Mouse (Mus musculus) spleen, adult 2 months (tissue): ENCODE data around the gene Thsd7b. TPM values are rescaled to one million over a fixed set of nuclear protein-coding genes. Genes with fewer than 3 reads are reported as not detected.
"Not testable (repeated sequence)": the region's sequence is repeated elsewhere in the genome, so short reads cannot be mapped to it uniquely, and the experiment has no call there.

ENCODE experiments used
- DNase-seq, 2 experiments: peaks; one replicate each; pipeline versions ENCODE4 v3.0.0 to v3.0.0-alpha.2; 2012 to 2021; ENCODE audit warnings: low spot score in 2 of 2, low read depth in 1 of 2
- H3K27ac ChIP-seq: fragments of 200-500 bp; 2 replicates; pipeline ENCODE4 v1.5.1; 2012; ENCODE audit warnings: low read length, inconsistent platforms; ENCODE audit not compliant: insufficient read depth
- H3K27me3 ChIP-seq: fragments of 200-500 bp; 2 replicates; pipeline ENCODE4 v1.6.1; 2012; ENCODE audit warnings: mild to moderate bottlenecking, moderate library complexity, low read length, inconsistent platforms; ENCODE audit not compliant: control insufficient read depth, insufficient read depth
- H3K36me3 ChIP-seq: fragments of 200-500 bp; 2 replicates; pipeline ENCODE4 v1.6.1; 2012; ENCODE audit warnings: mild to moderate bottlenecking, low read length, inconsistent platforms; ENCODE audit not compliant: control insufficient read depth, insufficient read depth
- H3K4me1 ChIP-seq: fragments of 200-500 bp; 2 replicates; pipeline ENCODE4 v1.6.1; 2011; ENCODE audit warnings: inconsistent platforms; ENCODE audit not compliant: control insufficient read depth, insufficient read depth, insufficient read length
- H3K4me3 ChIP-seq: fragments of 200-500 bp; 2 replicates; pipeline ENCODE4 v1.5.1; 2011; ENCODE audit warnings: mild to moderate bottlenecking, inconsistent platforms; ENCODE audit not compliant: insufficient read depth, insufficient read length; ENCODE audit errors: extremely low read depth
- CTCF ChIP-seq: fragments of 200-500 bp; IDR thresholded peaks from 2 replicates; pipeline ENCODE4 v1.5.1; 2011; ENCODE audit warnings: mild to moderate bottlenecking, inconsistent platforms; ENCODE audit not compliant: insufficient read depth, insufficient read length, insufficient replicate concordance; ENCODE audit errors: extremely low read depth
- POLR2A ChIP-seq: fragments of 200-500 bp; IDR thresholded peaks from 2 replicates; pipeline ENCODE4 v1.6.1; 2011; ENCODE audit warnings: low read depth, low read length, inconsistent platforms
- WGBS: fragments of 180-500 bp; shearing (Covaris S2); methylation state at CpG from one replicate; pipeline ENCODE4 v1.1.7; 2018; 5-methylcytosine and 5-hydroxymethylcytosine counted together
- polyA plus RNA-seq: library from polyadenylated mRNA; depleted of rRNA; stranded (reverse); fragments of >200 nt; gene quantifications from 2 replicates; pipeline ENCODE4 v1.2.3, GENCODE M21; 2012

The Thsd7b gene
- polyA plus RNA-seq, 1 experiment = 0.11 TPM

GRCm38 (mm10) chr1:130245563-130245962 is 972.5 kb downstream of the Thsd7b start:
- Histone ChIP-seq H3K4me1 (no peaks in the 10 kb centered on the region), H3K36me3 (no peaks in the 10 kb centered on the region), H3K27ac (no peak overlapping the region), H3K27me3 (no peaks in the 10 kb centered on the region), H3K4me3 (no peak overlapping the region)
- DNase-seq = no peak
- WGBS = 79% methylated on average over 3 of the region's 3 CpGs
- TF ChIP-seq CTCF = no peak
- no peak for TF ChIP-seq POLR2A

GRCm38 (mm10) chr1:130246264-130246663 is 973.2 kb downstream of the Thsd7b start:
- H3K27ac ChIP-seq, H3K27me3 ChIP-seq, H3K4me1 ChIP-seq, DNase-seq, H3K36me3 ChIP-seq, H3K4me3 ChIP-seq: not testable (repeated sequence)
- WGBS = 90% methylated on average over 4 of the region's 4 CpGs

- WGBS = 95% methylated on average over 4 of the region's 4 CpGs
- not testable (repeated sequence) for H3K27ac ChIP-seq, H3K36me3 ChIP-seq
Observed at GRCm38 (mm10) chr1:130246930-130247329, 973.8 kb downstream of the Thsd7b start.

GRCm38 (mm10) chr1:130262046-130262445 is 988.9 kb downstream of the Thsd7b start:
- 81% methylated on average over 6 of the region's 6 CpGs for WGBS
- no peak for DNase-seq
- Histone ChIP-seq H3K36me3 (no peaks in the 10 kb centered on the region), H3K27ac (no peak overlapping the region), H3K27me3 (no peaks in the 10 kb centered on the region), H3K4me3 (no peak overlapping the region), H3K4me1 (no peaks in the 10 kb centered on the region)
- TF ChIP-seq CTCF (no peak), POLR2A (no peak)

More at GRCm38 (mm10) chr1:130246930-130247329, 973.8 kb downstream of the Thsd7b start:
- not testable (repeated sequence) for DNase-seq, H3K4me1 ChIP-seq, H3K27me3 ChIP-seq, H3K4me3 ChIP-seq
